Mouse (Mus musculus) lung, postnatal 36 days (tissue): ENCODE results near the gene Kng1.
A peak's percentile ranks its signal among the peaks of the same experiment; 100 is the strongest.

Experiments used
- DNase-seq: peaks from one replicate; pipeline ENCODE4 v3.0.0; 2022; ENCODE audit warnings: mixed read lengths

Gene Kng1

GRCm38 (mm10) chr16:23115486-23115885, 57.8 kb downstream of the Kng1 start:
- DNase-seq = no peak

- DNase-seq = no peak
Measured at GRCm38 (mm10) chr16:23117173-23117572, 59.5 kb downstream of the Kng1 start.

GRCm38 (mm10) chr16:23122446-23122845, 64.8 kb downstream of the Kng1 start:
- DNase-seq = no peak

- no peak for DNase-seq
Measured at GRCm38 (mm10) chr16:23123104-23123503, 65.4 kb downstream of the Kng1 start.

- peak; percentile 42 for DNase-seq
Measured at GRCm38 (mm10) chr16:23124398-23124797, 66.7 kb downstream of the Kng1 start.

GRCm38 (mm10) chr16:23127311-23127672, 69.6 kb downstream of the Kng1 start:
- DNase-seq = no peak

- peak; percentile 92 for DNase-seq
Measured at GRCm38 (mm10) chr16:23127673-23128375, 70.2 kb downstream of the Kng1 start, which contains the start of gene Rfc4. Gene Rfc4 (minus strand): TSS chr16:23127737.

- DNase-seq = no peak
Measured at GRCm38 (mm10) chr16:23130303-23130702, 72.6 kb downstream of the Kng1 start.
